Mouse (Mus musculus): ENCODE data around the gene Spaar.
A peak's percentile ranks its signal among the peaks of the same experiment; 100 is the strongest.

Spaar gene

DNA sequence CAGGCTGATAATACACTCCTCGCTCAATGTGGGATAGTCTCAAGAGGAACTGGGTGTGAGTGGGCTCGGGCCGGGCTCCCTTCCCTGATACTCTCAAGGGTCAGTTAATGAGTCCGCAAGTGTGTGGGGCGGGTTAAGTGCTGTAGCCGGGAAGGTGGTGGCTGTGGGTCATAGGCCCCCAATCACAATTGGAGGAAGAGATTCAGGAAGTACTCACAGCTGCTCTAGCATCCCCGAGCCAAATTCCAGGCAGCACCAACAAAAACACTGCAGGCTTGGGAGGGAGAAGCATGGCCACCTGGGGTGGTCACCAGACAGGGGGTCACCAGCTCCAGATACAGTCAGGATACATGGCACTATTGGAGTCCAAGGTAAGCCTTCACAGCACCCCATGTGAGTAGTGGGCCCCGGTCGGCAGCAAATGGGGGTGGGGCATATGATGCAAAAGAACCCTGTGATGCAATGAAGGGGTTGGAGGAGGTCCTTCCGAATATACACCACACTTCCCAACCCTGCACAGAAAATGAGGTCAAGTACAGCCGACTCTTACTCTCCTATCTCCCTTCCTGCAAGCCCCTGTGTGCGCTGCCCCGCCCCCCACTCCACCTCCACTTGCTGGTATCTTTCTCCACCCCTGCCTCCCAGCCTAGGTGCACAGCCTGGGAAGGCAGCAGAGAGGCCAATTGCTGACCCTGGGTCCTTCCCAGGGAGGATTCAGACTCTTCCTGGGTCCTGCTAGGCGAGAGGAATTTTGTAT, at the start of gene Spaar:
Gene Spaar, plus strand, starts transcription at position 241 of the 757 bp plus-strand sequence.
- DNase-seq (ENCODE audit: low read depth in 2 of 2, low spot score in 2 of 2): no peak

DNA sequence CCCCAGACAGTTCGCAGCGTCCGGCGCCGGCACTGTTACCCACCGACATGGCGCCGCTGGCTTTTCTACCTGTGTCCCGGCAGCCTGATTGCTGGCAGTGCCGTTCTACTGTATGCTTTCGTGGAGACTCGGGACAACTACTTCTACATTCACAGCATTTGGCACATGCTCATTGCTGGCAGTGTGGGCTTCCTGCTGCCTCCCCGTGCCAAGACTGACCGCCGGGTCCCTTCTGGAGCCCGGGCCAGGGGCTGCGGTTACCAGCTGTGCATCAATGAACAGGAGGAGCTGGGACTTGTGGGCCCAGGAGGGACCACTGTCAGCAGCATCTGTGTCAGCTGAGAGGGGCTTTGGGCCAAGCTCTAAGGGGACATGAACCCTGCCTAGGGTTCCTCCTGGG, 39.8 kb upstream of the Spaar start:
- DNase-seq (ENCODE audit: low read depth in 2 of 2, low spot score in 2 of 2): no peak

DNA sequence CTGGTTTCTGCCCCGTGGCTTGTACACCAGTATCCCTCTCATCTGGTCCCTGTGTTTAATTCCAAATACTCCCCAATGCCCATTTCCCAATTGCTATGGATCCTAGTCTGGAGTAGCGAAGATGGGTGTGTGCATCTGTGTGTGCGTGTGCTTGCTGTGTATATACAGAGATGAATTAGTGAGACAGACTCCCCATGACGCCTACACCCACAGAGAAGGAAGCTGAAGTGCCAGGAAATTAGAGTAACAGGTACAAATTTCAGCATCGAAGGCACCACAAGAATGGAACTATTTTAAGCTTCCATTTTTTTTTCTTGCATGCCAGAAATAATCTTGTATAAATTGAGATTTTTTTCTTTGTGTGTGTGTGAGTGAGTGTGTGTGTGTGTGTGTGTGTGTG, 38.8 kb upstream of the Spaar start:
- DNase-seq (ENCODE audit: low read depth in 2 of 2, low spot score in 2 of 2): no peak

DNA sequence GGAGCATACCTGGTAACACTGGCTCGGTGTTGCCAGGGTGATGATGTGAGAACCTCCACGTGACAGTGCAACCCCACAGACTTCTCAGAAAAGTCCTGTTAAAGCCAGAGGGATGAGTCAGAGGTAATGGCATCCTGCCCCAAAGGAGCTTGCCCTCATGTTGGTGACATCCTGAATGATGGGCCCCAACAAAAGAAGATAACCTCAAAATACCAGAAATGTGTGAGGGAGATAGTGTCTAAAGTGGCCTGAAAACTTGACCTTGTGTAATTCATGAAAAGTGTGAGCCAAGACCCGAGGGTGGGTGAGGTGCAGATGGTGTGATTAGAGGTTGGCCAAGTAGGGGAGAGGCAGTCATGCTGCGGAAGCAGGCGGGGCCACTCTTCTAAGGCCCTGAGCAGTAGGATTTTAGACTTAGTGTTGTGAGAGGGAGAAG, 36.0 kb upstream of the Spaar start:
- DNase-seq (ENCODE audit: low read depth in 2 of 2, low spot score in 2 of 2): no peak

DNA sequence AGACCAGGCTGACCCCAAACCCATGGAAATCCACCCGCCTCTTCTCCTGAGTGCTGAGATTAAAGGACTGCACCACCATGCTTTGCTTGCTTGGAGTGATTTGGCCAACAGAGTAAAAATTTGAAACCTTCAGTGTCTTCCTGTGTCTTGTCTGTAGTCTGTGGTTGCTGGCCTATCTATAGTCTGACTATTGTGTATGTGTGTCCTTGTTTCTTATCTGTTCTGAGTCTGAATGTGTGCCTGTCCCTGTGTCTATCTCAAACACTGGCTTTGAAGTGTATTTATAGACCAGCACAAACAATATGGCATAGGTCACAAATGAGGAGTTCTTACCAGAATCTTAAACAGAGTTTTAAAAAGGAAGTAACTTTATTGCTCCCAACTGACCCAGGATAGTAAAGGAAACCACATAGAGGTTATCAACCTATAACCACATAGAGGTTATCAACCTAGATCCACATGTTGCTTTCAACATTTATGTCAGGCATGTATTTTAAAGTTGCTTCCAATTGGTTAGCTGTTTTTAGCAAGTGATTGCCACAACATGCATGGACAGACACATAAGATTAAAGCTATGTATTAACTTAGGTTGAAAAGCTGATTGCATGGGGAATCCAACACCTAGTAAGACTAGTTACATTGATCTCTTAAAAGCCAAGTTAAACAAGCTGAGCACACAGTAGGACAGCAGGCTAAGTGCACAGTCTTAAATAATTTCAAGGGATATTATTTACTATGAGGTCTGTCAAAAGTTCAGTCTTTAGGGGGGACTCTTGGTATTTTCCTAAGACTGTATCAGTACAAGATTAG, 35.2 kb upstream of the Spaar start:
- no peak for DNase-seq (ENCODE audit: low read depth in 2 of 2, low spot score in 2 of 2)

DNA sequence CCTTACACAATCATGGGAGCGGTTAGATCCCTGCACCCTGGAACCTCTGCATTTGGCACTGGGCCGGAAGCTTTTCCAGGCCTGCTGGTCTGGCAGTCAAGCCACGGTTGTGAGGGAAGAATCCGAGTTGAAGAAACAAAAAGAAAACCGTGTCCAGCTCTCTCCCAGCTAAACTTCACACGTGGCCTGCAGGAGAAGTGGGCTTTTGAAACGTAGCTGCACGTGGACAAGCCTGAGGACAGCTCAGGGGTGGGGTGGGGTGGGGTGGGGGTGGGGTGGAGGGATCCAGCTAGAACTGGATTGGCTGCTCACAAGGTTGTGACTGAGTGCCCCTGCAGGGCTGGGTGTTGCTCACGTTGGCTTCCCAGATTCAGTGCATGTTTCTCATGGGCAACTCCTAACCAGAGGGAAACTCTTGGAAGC, 34.6 kb upstream of the Spaar start:
- no peak for DNase-seq (ENCODE audit: low read depth in 2 of 2, low spot score in 2 of 2)

DNA sequence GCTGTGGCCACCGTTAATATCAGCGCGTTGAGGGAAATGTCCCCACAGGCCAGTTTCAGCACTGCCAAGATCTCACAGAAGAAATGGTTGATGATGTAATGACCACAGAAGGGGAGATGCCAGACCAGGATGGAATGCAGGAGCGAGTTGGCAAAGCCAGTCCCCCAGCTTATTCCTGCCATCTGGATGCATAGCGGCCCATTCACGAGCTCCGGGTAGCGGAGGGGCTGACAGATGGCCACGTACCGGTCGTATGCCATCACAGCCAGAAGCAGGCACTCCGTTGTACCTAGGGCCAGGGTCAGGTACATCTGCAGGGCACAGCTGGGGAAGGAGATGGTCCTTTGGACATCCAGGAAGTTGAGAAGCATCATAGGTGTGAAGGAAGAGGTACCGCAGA, 33.3 kb upstream of the Spaar start:
- DNase-seq (ENCODE audit: low read depth in 2 of 2, low spot score in 2 of 2): no peak

DNA sequence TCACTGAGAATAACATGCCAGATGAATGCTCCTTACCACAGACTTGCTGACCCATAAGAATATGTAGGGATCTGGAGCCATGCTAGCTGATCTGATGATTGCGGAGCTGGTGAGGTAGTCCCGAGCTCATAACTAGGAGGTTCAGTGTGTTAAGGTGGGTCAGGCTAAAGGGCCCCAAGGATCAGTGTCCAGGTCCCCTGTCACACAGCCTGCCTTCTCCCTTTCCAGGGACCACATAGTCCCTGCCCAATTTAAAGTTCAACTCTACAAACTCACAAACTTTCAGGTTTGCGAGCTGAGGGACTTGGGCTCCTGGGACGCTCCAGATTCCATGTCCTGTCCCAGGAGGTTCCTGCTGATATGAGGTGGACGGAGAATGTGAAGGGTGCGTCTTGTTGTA, 29.1 kb upstream of the Spaar start, which contains the start of gene Olfr70:
Gene Olfr70, minus strand, starts transcription at position 101 of the 400 bp plus-strand sequence.
- no peak for DNase-seq (ENCODE audit: low read depth in 2 of 2, low spot score in 2 of 2)

DNA sequence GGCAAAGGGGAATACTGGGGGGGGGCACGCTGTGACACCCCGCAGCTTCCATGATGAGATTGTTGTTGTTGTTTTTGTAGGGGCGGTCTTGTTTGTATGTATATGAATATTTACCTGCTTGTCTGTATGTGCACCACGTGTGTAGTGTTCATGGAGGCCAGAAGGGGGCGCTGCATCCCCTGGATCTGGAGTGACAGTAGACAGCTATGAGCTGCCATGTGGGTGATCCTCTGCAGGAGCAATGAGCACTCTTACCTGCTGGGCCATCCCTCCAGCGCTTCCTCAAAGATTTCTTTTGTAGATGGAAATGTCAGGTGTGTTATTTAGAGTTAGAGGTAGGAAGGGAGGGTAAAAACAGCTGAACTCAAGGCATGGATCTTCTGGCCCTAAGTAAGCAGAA, 26.4 kb upstream of the Spaar start:
- no peak for DNase-seq (ENCODE audit: low read depth in 2 of 2, low spot score in 2 of 2)

DNA sequence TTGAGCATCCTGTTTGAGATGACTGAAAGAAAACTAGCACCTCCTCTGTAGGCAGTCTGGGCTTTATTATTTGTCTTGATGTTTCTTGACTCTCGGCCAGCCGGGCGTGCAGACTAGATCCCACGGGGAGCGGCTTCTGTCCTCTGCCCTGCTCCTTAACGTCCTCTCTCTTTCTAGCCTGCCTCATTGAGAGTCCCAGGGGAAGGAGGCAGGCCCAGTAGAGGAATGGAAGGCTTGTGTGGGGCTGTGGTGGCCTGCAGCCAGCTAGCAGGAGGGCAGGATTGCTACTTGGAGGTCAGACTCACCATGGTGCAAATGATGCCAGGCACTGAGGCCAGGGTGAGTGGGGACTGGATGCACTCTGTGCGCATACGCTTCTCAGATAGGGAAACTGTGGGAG, 26.0 kb upstream of the Spaar start:
- no peak for DNase-seq (ENCODE audit: low read depth in 2 of 2, low spot score in 2 of 2)

DNA sequence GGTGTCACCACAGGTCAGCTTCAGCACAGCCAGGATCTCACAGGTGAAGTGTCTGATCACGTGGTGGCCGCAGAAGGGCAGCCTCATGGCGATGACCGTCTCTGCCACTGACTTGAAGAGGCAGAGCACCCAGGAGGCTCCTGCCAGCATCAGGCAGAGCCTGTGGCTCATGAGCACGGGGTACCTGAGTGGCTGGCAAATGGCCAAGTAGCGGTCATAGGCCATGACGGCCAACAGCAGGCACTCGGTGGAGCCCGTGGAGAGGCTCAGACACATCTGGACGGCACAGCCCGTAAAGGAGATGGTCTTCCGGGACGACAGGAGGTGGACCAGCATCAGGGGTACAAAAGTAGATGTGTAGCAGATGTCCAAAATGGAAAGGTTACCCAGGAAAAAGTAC, 23.8 kb upstream of the Spaar start:
- no peak for DNase-seq (ENCODE audit: low read depth in 2 of 2, low spot score in 2 of 2)

DNA sequence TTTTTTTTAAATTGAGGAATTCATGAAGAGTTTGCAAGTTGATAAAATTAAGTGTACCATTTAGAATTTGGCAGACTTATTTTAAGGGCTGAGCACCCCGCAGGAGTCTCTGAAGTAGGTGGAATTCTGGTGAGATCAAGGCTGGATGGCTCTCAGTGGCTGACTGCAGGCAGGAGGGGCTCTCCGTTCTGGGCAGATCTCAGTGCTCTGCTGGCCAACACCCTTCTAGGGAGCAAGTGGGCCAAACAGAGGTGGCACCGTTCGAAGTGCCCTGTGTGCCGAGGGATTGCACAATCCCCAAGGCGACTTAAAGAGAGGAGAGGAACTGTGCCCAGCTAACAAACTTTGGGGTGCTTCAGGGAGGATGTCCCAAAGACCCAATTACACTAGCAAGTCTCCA, 20.0 kb upstream of the Spaar start, which contains the start of gene Olfr71:
Gene Olfr71, minus strand, starts transcription at position 387 of the 400 bp plus-strand sequence.
- DNase-seq (ENCODE audit: low read depth in 2 of 2, low spot score in 2 of 2): no peak

DNA sequence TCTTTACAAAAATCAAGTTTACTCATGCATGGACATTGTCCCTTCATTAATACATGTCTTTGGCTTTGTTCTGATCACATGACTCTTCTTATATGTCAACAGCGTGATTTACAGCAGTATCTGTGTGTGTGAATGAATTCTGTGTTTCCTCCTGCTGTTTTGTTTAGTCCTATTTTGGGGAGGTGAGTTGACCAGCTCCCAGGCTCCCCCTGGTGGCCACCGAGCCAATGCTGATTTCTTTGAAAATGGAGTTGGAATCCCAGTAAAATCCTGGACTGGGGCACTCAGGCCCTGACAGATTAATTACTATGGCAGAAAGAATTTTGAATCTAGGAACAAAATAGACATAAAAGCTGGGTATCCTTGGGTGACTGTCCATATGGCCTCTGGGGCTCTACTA, 18.0 kb upstream of the Spaar start:
- DNase-seq (ENCODE audit: low read depth in 2 of 2, low spot score in 2 of 2): peak; percentile 57 to 74

DNA sequence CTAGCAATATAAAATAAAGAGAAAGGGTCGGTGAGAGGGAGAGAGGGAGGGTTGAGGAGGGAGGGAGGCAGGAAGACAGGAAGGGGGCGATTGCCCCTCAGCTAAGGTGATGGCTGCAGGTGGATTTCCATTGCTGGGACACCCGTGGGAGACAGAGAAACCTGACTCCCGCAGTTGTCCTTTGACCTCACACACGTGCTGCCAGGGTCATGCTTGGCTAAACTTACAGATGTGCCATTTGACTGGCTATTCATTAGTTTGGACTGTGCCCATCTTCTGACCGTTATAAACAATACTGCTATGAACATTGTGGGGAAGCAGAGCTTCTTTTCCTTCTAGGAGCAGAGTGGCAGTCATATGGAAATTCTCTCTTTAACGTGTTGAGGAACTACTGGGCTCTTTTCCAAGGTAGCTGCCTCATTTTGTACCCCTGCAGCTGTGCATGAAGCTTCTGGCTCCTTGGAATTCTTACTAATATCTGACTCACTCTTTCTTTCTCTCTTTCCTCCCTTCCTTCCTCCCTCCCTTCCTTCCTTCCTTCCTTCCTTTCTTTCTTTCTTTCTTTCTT, 16.1 kb upstream of the Spaar start:
- no peak for DNase-seq (ENCODE audit: low read depth in 2 of 2, low spot score in 2 of 2)

DNA sequence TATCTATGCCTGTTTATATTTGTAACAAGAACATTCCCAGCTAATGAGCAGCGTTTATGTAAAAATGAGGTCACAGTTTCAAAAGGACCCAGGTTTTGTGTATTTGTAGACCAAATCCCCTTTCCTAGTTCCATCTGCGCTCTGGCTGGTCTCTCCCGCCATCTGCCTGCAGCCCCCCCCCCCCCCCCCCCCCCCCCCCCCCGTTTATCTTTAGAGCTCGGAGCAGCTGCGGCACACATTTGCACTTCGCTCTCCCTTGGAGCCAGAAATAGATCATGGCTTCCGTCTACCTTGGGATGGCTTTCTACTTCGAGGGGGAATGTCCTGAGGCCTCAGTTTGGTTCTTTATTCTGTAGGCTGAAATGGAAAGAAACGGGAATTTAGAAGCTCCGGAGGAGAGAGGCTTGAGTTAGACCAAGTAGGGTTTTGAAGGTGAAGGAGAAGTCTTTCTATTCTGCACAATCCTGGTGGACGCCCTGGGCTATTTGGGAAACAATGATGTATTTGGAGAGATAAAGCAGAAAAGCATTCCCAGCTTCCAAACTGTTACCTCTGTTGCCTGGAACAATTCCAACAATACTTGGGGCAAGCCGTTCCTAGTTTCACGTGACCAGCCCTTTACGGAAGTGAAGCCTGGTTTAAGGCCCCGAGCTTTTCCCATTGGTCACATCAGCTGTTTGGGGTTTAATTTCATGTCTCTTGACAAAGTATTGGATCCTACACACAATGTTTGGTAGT, 9.2 kb upstream of the Spaar start:
- DNase-seq (ENCODE audit: low read depth in 2 of 2, low spot score in 2 of 2): no peak

DNA sequence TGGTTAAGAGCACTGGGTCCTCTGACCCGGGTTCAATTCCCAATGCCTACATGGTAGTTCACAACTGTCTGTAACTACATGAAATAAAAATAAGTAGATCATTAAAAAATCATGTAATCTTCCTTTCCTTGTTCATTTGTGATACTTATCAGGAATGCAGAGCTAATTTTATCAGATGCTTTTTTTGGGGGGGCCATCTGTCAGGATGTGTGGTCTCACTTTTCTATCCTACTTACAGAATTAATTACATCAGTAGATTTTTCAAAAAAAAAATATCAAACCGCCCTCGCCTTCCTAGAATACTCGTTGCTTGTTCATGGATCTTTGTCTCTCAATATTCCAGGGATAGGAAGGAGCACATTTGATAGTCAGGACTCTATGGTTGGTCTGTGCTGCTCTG, 7.6 kb upstream of the Spaar start:
- DNase-seq (ENCODE audit: low read depth in 2 of 2, low spot score in 2 of 2): no peak

DNA sequence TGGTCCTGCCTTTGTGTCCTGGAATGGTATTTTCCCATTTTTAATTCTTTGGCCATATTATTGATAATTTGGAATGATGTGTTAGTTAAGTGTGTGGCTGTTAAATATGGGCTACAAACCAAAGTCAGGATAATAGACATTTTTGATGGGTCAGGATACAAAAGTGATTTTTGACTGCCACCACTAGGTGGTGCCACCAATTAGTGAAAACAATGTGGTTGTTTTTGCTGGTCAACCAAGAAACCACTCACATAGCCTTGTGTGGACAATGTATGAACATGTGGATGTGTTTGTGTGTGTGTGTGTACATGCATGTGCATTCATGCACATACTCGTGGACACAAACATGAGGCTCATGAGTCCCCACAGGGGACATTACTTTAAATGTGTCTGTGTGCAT, 5.1 kb upstream of the Spaar start:
- no peak for DNase-seq (ENCODE audit: low read depth in 2 of 2, low spot score in 2 of 2)

DNA sequence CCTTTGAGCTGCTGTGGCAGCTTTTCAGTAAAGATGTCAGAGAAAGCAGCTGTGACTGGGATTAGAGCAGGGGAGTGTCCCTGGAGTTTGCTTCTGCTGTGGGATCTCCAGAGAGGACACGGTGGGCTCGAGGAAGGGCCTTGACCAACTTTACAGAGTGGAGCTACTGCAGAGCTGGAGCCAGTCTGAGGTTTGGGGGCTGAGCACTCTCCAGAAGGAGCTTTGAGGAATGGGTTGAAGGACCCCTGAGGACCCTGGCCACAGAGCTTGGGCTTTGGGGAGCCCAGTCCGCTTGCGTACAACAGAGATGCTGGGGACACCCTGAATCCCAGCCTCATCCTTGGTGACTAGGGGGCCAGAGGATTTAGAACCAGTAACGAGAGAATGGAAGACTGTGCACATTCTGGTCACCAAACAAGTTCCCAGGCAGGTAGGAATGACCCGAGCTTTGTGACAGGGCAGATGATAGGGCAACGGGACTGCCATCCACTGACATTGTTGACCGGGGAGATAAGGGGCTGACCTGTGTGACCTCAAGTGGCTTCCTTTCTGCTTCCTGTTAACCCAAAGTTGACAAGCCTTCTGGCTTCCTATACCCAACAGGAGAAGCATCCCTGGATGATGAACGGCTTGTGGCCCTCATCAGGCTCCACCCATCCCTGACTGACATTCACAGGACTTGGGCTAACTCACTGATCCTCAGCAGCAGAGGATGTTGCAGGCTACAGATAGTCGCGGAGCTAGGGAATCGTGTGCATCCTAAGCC, 3.4 kb upstream of the Spaar start:
- DNase-seq (ENCODE audit: low read depth in 2 of 2, low spot score in 2 of 2): no peak

DNA sequence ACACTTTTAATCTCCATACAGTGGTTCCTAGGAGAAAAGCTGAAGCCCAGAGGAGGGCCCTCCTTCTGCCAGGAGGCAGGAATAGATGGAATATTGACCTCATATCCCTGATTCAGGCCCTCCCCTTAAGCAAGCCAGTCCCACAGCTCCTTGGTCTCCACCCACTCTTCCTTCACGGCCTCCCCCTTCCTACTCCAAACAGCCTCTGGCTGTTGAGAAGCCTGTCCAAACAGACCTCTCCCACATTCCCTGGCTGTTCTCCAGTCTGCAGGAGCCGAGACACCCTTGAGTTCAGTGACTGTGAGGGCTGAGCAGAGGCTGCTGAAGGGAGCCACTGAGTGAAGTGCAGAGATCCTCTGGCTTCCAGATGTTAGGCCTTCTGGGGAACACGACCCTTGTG, 2.8 kb upstream of the Spaar start, which contains the start of gene Hrct1:
Gene Hrct1, plus strand, starts transcription at position 194 of the 400 bp plus-strand sequence.
- no peak for DNase-seq (ENCODE audit: low read depth in 2 of 2, low spot score in 2 of 2)

Data from CD8-positive naive resting alpha-beta T cell, adult 2 months (primary cell).